Mouse (Mus musculus): ENCODE data around the gene Olfr566.

The Olfr566 gene

DNA sequence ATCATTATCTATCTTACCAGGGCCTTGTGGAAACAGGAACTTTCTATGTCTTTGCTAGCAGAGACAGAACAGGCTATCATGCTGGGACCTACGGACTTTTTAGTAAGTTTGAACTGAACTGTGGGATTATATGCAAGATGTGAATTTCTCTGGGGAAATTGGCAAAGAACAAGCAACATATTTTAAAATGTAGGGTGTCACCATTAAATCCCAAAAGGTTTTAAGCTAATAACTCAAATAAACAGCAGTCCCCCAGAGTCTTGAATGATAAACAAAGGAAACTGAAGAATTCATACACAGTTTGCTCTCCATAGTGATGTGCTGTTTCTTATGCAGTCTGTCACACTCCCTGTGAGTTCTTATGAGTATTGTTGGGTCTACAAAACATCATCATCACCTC is at the start of gene Olfr566:
Gene Olfr566, minus strand, starts transcription at position 101 of the 400 bp plus-strand sequence.
- no peak for DNase-seq (ENCODE audit: low spot score)

DNA sequence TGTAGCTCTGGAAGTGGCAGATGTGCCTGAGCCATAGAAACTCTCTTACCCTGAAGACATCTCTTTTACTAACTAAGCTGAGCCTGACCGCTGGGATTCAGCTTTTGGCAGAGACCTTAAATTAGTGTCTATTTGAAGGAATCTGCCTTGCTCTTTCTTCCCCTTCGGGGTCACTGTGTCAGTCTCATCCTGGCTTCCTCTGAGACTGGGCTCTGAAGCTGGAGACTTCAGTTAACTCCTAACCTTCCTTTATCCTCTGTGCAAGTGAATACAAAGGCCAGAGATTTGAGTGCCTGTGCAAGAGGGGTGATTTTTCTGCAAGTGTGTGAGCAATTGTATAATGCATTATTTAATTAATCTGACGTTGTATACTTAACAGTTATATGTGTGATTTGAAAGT is 32.2 kb upstream of the Olfr566 start, which contains the start of gene Olfr569:
Gene Olfr569, minus strand, starts transcription at position 101 of the 400 bp plus-strand sequence.
- no peak for DNase-seq (ENCODE audit: low spot score)

DNA sequence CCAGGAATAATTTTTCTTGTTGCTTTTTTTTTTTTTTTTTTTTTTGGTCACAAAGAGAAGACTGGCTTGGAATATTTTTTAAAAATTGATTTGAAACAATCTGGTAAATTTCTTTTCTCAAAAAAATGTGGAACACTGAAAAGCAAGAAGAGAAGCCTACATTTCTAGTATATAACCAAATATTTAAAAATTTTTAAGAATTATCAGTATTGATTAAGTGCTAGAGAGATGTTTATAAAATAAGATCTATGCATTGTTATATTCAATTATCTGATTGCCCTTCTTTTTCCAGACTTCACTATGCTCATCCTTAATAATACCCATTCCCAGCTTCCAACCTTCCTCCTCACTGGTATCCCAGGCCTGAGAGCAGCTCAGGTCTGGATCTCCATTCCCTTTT is 18.3 kb upstream of the Olfr566 start, which contains the start of gene Olfr568:
Gene Olfr568, plus strand, starts transcription at position 301 of the 400 bp plus-strand sequence.
- DNase-seq (ENCODE audit: low spot score), result no peak

DNA sequence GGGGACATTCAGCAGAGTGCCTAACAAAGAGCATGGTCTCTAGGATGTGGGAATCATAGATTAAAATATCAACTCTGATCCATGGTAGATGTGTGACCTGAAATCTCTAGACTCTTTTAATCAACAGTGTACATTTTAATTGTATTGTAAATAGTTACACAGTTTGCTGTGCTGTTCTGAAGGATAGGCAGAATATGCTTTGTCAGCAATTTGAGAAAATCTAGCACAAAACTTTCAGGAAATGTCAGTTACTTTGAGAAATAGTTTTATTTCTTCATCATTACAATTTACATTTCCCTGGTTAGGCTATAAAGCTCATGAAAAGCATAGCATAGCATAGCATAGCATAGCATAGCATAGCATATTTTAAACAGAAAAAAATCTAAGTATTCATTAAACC is 2.8 kb downstream of the Olfr566 start:
- no peak for DNase-seq (ENCODE audit: low spot score)

All from lung, postnatal 25 days (tissue).